Mouse (Mus musculus) cerebellum, adult 11-12 months (tissue): Measurements from ENCODE around the gene Vmn1r200.
"Not testable (repeated sequence)": the region's sequence is repeated elsewhere in the genome, so short reads cannot be mapped to it uniquely, and the experiment has no call there.

ENCODE experiments used
- DNase-seq: peaks from one replicate; pipeline ENCODE4 v3.0.0; 2022

Vmn1r200 gene

DNA sequence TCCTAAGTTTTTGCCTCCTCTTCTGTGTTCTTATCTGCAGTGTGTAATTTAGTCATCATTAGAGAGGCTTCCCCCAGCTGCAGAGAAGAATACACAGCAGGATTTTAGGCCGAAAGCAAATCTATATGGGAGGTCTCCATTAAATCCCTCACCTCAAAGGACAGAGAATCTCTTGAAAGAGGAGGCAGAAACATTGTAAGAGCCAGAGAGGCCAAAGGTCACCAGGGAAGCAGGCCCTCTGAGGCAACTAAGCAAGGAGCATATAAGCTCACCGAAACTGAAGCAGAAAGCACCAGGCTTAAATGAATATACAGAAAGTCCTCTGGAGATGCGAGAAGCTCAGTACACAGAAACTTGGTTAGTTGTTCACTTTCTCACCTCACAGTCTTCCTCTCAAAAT lies at the start of gene Vmn1r200:
Gene Vmn1r200 (plus strand): TSS at position 301 of the 400 bp plus-strand sequence.
- DNase-seq = no peak

- DNase-seq = no peak
These were observed 40.1 kb upstream of the Vmn1r200 start, which contains the start of gene Vmn1r198 for GRCm38 (mm10) chr13:22350064-22350463. TSS of gene Vmn1r198 (plus strand) at chr13:22350364.

- no peak for DNase-seq
These were observed 39.4 kb upstream of the Vmn1r200 start for GRCm38 (mm10) chr13:22350813-22351212.

DNA sequence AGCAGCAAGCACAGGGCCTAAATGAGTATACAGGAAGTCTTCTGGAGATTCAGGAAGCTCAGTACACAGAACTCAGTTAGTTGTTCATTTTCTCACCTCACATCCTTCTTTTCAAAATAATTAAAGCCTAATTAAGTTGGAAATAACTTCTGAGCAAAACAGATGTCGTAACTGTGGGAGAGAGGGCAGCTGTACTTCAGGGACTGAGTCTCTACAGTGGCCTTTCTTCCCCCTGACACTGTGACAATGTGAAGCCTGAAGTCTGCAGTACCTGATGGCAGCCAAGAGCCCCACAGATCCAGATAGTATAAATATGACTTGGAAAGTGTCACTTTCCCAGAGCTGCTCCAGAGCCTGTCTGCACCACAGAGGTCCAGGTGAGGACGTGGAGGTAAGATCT lies 10.7 kb upstream of the Vmn1r200 start, which contains the start of gene Vmn1r199:
Gene Vmn1r199 (plus strand): TSS at position 301 of the 400 bp plus-strand sequence.
- no peak for DNase-seq

DNA sequence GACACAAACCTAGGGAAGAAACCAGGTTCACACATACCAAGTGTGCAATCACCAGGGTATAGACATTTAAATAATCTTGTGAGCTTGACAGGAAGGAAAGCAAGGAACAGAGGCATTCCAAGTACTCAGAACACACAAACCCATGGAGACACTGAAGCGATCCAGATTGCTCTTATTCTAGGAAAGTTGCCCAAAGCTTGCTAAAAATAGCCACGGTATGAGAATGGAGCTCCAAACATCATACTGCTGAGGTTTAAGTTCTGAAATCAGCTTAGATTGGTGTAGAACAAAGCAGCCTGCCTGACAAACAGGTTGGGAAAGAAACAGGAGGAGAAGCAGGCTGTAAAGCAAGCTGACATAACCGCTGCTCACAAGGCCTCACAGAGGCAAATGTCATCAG lies 9.0 kb upstream of the Vmn1r200 start:
- not testable (repeated sequence) for DNase-seq

GRCm38 (mm10) chr13:22383401-22383800 lies 6.8 kb upstream of the Vmn1r200 start:
- no peak for DNase-seq

DNA sequence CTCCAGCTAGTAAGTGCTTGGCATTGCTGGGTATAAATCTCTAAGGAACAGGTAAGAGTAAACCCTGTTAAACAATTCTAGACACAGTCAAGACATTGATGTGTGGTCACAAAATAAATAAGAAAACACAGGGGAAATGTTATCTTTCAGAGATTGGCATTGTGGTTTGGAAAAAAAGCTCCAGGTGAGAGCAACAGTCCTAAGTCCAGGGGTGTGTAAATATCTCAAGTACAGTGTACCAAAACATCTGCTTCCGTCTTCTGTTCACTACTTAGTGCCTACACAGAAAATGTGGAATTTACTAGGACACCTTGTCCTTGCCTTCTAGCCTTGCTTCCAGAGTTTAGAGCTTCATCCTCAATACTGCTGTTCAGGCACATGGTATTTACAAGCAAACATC lies 3.1 kb upstream of the Vmn1r200 start:
- DNase-seq = no peak

DNA sequence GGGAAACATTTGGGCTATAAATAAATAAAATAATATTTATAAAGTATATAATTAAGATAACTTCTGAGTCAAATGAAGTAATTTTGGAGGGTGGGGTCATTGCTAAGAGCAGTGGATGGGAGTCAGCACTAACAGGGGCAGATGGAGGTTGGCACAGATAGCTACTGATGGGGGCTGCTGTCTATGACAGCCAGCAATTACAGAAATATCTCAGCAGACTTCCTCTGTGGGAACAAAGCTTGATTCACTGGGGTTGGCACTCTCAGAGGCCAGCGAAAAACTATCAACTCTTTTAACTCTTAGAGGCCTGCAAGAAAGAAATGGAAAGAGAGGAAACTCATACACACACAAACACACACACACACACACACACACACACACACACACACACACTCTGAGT lies 12.8 kb downstream of the Vmn1r200 start:
- no peak for DNase-seq
